Mouse (Mus musculus): Measurements from ENCODE around the gene Rprml. TPM values are rescaled to one million over a fixed set of nuclear protein-coding genes. Genes with fewer than 3 reads are reported as not detected.

The Rprml gene
- polyA plus RNA-seq (2015; fragmentation: Illumina TruSeq; extraction: RNeasy Lipid Tissue Mini Kit (QIAGEN cat#74804); ENCODE audit: low read depth, low replicate concordance), result 71.8 TPM

DNA sequence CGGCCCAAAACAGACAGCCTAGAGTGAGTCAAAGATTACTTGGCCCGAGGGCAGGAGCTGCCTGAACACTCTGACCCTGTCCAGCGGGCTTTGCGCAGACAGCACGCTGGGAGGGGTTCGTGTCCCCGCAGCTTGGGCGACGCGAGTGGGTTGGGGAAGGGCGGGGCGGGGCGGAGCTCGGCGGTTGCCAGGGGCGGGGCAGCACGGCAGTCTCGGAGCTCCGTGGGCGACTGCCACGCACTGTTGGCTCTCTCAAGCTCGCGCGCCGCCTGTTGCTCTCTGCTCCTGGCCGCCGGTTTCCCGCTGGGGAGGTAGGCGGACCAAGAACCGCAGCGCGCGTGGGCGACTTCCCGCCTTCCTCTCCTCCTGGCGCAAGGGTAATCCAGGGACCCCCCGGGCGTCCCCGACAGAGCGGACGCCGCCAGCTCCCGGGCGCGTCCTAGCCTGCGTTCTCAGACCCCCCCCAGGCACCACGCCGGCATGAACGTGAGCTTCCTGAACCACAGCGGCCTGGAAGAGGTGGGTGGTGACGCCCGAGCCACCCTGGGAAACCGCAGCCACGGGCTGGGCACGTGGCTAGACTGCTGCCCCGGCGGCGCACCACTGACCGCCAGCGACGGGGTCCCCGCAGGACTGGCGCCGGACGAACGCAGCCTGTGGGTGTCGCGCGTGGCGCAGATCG, at the start of gene Rprml:
Gene Rprml, plus strand, starts transcription at position 270 of the 682 bp plus-strand sequence.

DNA sequence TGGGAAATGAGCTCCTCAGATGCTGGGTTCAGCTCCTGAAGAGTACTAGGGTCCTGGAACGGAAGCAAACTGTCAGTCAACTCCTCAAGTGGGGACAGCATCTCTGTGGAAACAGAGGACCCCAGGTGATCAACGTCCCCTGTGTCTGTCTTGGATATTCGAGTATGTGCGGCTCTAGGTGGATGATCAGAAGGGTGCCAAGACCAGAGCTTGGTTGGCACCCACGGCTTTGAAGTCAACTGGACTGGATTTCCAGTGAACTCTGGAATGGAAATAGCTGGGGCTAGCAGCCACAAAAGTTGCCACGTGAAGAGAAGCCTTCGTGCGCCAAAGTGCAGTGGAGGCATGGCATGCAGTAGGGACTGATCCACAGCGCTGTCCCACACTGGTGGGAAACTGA, 28.3 kb upstream of the Rprml start, which contains the start of gene Gm884:
Gene Gm884, minus strand, starts transcription at position 101 of the 400 bp plus-strand sequence.

DNA sequence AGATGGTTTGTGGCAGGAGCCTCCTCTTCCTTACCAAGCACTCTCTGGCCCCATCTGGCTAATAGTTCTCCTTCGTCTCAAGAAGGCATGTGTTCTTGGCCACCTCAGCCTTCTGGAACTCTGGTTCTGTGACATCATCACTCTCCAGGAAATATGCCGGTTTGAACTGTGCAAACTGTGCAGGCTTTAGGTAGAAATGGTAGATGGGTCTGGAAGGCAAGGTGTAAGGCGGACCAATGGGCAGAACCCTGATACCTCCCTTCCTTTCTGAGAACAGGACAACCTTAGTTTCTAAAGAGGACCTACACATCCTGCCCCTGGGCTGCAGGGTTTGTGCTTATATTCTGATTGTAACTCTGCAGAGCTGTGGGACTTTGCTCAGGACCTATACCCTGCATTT, 10.6 kb upstream of the Rprml start, which contains the start of gene Lyzl6:
Gene Lyzl6, minus strand, starts transcription at position 101 of the 400 bp plus-strand sequence.

DNA sequence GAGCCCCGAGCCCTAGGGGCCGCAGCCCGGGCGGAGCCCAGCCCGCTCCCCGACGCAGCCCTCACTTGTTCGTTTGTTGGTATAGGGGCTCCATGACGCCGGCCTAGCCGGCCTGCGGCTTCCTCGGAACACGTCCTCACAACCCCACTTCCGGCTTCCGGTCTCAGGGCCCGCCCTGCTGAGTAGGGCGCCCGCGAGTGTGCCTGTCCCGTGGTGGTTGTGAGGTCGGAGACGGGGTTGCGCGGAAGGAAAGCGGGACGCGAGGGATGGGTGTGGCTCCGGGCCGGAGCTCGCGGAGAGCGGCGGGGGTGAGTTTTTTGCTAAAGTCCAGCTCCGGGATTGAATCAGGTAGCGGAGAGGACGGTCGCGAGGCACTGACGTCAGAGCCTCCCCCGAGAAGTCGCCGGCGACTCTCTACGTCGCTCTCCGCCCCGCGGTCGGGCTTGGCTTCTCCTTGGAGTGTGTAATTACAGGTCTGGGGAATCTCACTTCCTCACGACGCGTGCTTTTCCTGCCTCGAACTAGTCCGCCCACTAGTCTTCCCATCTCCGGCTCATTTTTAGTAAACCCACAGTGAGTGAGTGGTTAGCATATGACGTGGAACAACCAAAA, 48.3 kb downstream of the Rprml start, which contains the start of gene Gosr2:
Gene Gosr2, minus strand, starts transcription at position 334 of the 612 bp plus-strand sequence.

Other genes starting within 250 kb of the Rprml start
- 10.1 TPM for gene Plekhm1, start 236.9 kb upstream of the Rprml start, polyA plus RNA-seq (2015; fragmentation: Illumina TruSeq; extraction: RNeasy Lipid Tissue Mini Kit (QIAGEN cat#74804); ENCODE audit: low read depth, low replicate concordance)
- not detected for gene Lrrc37a, start 145.0 kb upstream of the Rprml start, polyA plus RNA-seq (2015; fragmentation: Illumina TruSeq; extraction: RNeasy Lipid Tissue Mini Kit (QIAGEN cat#74804); ENCODE audit: low read depth, low replicate concordance)
- gene Gm884, start 28.4 kb upstream of the Rprml start, polyA plus RNA-seq (2015; fragmentation: Illumina TruSeq; extraction: RNeasy Lipid Tissue Mini Kit (QIAGEN cat#74804); ENCODE audit: low read depth, low replicate concordance), result not detected
- not detected for gene Lyzl6, start 10.7 kb upstream of the Rprml start, polyA plus RNA-seq (2015; fragmentation: Illumina TruSeq; extraction: RNeasy Lipid Tissue Mini Kit (QIAGEN cat#74804); ENCODE audit: low read depth, low replicate concordance)
- 78.0 TPM for gene Gosr2, start 48.3 kb downstream of the Rprml start, polyA plus RNA-seq (2015; fragmentation: Illumina TruSeq; extraction: RNeasy Lipid Tissue Mini Kit (QIAGEN cat#74804); ENCODE audit: low read depth, low replicate concordance)
- gene Wnt9b, start 100.3 kb downstream of the Rprml start, polyA plus RNA-seq (2015; fragmentation: Illumina TruSeq; extraction: RNeasy Lipid Tissue Mini Kit (QIAGEN cat#74804); ENCODE audit: low read depth, low replicate concordance), result 0.95 TPM
- gene Wnt3, start 124.6 kb downstream of the Rprml start, polyA plus RNA-seq (2015; fragmentation: Illumina TruSeq; extraction: RNeasy Lipid Tissue Mini Kit (QIAGEN cat#74804); ENCODE audit: low read depth, low replicate concordance), result 4.0 TPM